ENCODE assay signal across 8 mouse cellular contexts in genomic region chr3:57846662-57846911, GRCm38 (mm10). TPM values are rescaled to one million over a fixed set of nuclear protein-coding genes. Genes with fewer than 3 reads are reported as not detected.
A peak's percentile ranks its signal among the peaks of the same experiment; 100 is the strongest.
DNase-seq lines count a peak whose midpoint lies in the region; ATAC-seq and TF ChIP-seq lines count a peak whose summit lies in the region.

No protein-coding gene starts in this region.

- H3K4me3 ChIP-seq in kidney, embryonic 14.5 days (ENCODE audit: low read length), result peak overlapping the region; percentile 92
- H3K4me3 ChIP-seq in heart, postnatal 0 days (ENCODE audit: low read depth, low read length), result peak overlapping the region; percentile 96
- H3K4me3 ChIP-seq in midbrain, embryonic 13.5 days (replicated peaks), result peak overlapping the region; percentile 92

- no peak for DNase-seq in kidney, adult 18-20 months
- peak; percentile 81 for DNase-seq in R1 (ENCODE audit: low read depth, low spot score)
- peak; percentile 45 for DNase-seq in heart, postnatal 0 days (ENCODE audit: low spot score)
- DNase-seq in ovary, adult 18-20 months (ENCODE audit: low spot score), result no peak
- DNase-seq in adrenal gland, adult (ENCODE audit: inconsistent age in 2 of 2, low spot score in 1 of 2), result no peak
- no peak for DNase-seq in cerebellum, adult 9-11 months

- no peak for TF ChIP-seq EP300 in heart, postnatal 0 days (IDR thresholded peaks at IDR 0.05; ENCODE audit: low read depth)

- peak overlapping the region; percentile 57 for H3K4me2 ChIP-seq in kidney, embryonic 14.5 days (replicated peaks; ENCODE audit: low read depth, low read length)
- H3K4me2 ChIP-seq in heart, postnatal 0 days (ENCODE audit: low read depth, low read length), result peak overlapping the region; percentile 88
- peak overlapping the region; percentile 82 for H3K4me2 ChIP-seq in midbrain, embryonic 13.5 days (replicated peaks)

- no peak for TF ChIP-seq CTCF in heart, postnatal 0 days (IDR thresholded peaks at IDR 0.05; ENCODE audit: low read depth)

- H3K4me1 ChIP-seq in kidney, embryonic 14.5 days (ENCODE audit: control insufficient read depth, insufficient read depth, low read length), result 0 out of 2 replicates have a peak, but pooled peaks cover 4% of the 10 kb centered on the region
- peaks cover 13% of the 10 kb centered on the region; the same call in 1 of the 2 replicates for H3K4me1 ChIP-seq in heart, postnatal 0 days (ENCODE audit: control insufficient read depth, insufficient read depth)
- H3K4me1 ChIP-seq in midbrain, embryonic 13.5 days (replicated peaks), result peaks cover 21% of the 10 kb centered on the region

- peak overlapping the region; percentile 93; the same call in 1 of the 2 replicates for H3K27ac ChIP-seq in kidney, embryonic 14.5 days (ENCODE audit: low read depth, low read length)
- peak overlapping the region; percentile 85 for H3K27ac ChIP-seq in heart, postnatal 0 days (ENCODE audit: low read depth)
- peak overlapping the region; percentile 100 for H3K27ac ChIP-seq in midbrain, embryonic 13.5 days

- no peak for ATAC-seq in kidney, embryonic 14.5 days (ENCODE audit: low FRiP score, low TSS enrichment)
- ATAC-seq in heart, postnatal 0 days (ENCODE audit: insufficient read depth, low read depth), result no peak
- no peak for ATAC-seq in midbrain, embryonic 13.5 days

- WGBS in kidney, embryonic 14.5 days, result 2% methylated on average over 9 of the region's 9 CpGs
- 5% methylated on average over 9 of the region's 9 CpGs for WGBS in heart, postnatal 0 days
- under 1% methylated on average over 9 of the region's 9 CpGs for WGBS in midbrain, embryonic 13.5 days

- peaks cover 19% of the 10 kb centered on the region for H3K36me3 ChIP-seq in kidney, embryonic 14.5 days (ENCODE audit: control insufficient read depth, insufficient read depth, low read length)
- H3K36me3 ChIP-seq in heart, postnatal 0 days (replicated peaks; ENCODE audit: control insufficient read depth, insufficient read depth, low read length), result peaks cover 7% of the 10 kb centered on the region; the same call in 1 of the 2 replicates
- peaks cover 20% of the 10 kb centered on the region for H3K36me3 ChIP-seq in midbrain, embryonic 13.5 days

- H3K9me3 ChIP-seq in kidney, embryonic 14.5 days (ENCODE audit: control insufficient read depth, low read length), result no peaks in the 10 kb centered on the region
- no peaks in the 10 kb centered on the region for H3K9me3 ChIP-seq in heart, postnatal 0 days (replicated peaks; ENCODE audit: control insufficient read depth, low read length)
- H3K9me3 ChIP-seq in midbrain, embryonic 13.5 days, result no peaks in the 10 kb centered on the region

- peak overlapping the region; percentile 87 for H3K9ac ChIP-seq in kidney, embryonic 14.5 days (ENCODE audit: low read depth, low read length)
- peak overlapping the region; percentile 87 for H3K9ac ChIP-seq in heart, postnatal 0 days (replicated peaks; ENCODE audit: low read depth, low read length)
- H3K9ac ChIP-seq in midbrain, embryonic 13.5 days (replicated peaks), result peak overlapping the region; percentile 100

- no peaks in the 10 kb centered on the region for H3K27me3 ChIP-seq in kidney, embryonic 14.5 days (ENCODE audit: control insufficient read depth, insufficient read depth, low read length)
- H3K27me3 ChIP-seq in heart, postnatal 0 days (ENCODE audit: control insufficient read depth, insufficient read depth, low read length), result no peaks in the 10 kb centered on the region
- no peaks in the 10 kb centered on the region for H3K27me3 ChIP-seq in midbrain, embryonic 13.5 days

RNA-seq across cellular contexts. Expression of gene Pfn2, which starts 1.3 kb away (rescaled TPM):
- 102 and 149 TPM in 2 replicates for polyA plus RNA-seq in kidney, embryonic 14.5 days (2014; fragmentation: Nextera tagmentation; extraction: Ambion mirVana)
- total RNA-seq in heart, postnatal 0 days (2014; rRNA removed; ENCODE audit: low replicate concordance), result 25.4 and 27.9 TPM in 2 replicates
- 38.5 and 40.6 TPM in 2 replicates for polyA plus RNA-seq in heart, postnatal 0 days (2015; fragmentation: Nextera tagmentation; extraction: Ambion mirVana)
- 503 and 524 TPM in 2 replicates for polyA plus RNA-seq in midbrain, embryonic 13.5 days (2015; fragmentation: Nextera tagmentation; extraction: Ambion mirVana)

Comparison
In these comparisons a context has a peak if more than half of its experiments do, and no peak if none do; other contexts are left out.
1. DNase-seq: peak in R1 (single experiment) and heart, postnatal 0 days (single experiment); none in kidney, adult 18-20 months (single experiment), ovary, adult 18-20 months (single experiment), adrenal gland, adult (0 of 2) and cerebellum, adult 9-11 months (single experiment).
2. Peak in every context shown above with its lines, with median percentiles within 50 percentile points of each other: H3K27ac ChIP-seq, H3K4me2 ChIP-seq, H3K4me3 ChIP-seq and H3K9ac ChIP-seq.